ENCODE assay signal across 8 mouse cellular contexts in the genomic region with DNA sequence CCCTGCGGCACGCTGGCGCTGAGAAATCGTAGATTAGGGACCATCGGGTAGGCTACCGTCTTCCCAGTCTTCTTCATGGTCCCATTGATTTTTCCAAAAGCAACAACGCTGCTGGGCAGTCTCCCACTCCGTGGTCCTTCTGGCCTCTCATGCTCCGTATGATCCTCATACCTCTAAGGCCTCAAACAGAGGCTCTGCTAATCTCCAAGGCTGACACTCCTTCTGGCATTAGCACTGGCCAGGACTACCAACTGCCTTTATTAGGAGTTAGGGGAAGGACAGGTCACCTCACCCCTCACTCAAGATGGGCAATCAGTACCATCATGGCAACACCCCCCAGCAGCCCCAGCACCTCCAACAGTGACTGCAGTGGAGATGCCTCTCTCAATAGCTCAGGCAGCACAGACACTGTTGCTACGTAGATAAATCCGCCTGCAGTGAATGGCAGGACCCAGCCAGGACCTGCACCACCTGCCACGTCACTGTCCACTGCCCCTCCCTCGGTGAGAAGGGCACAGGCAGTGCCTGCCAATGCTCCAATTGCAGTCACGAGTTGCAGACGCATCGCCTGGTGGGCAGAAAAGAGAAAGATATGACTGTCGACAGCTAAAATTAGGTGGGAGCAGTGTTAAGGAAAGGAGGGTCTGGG. TPM values are rescaled to one million over a fixed set of nuclear protein-coding genes. Genes with fewer than 3 reads are reported as not detected.
DNase-seq lines count a peak whose midpoint lies in the region; ATAC-seq and TF ChIP-seq lines count a peak whose summit lies in the region.

No protein-coding gene starts in this region.

- H3K27me3 ChIP-seq in neural tube, embryonic 11.5 days (ENCODE audit: control insufficient read depth, insufficient read depth, low read length), result no peaks in the 10 kb centered on the region
- no peaks in the 10 kb centered on the region for H3K27me3 ChIP-seq in hindbrain, postnatal 0 days (ENCODE audit: insufficient read depth, low read length)
- no peaks in the 10 kb centered on the region for H3K27me3 ChIP-seq in neural tube, embryonic 12.5 days (replicated peaks)

- peaks cover 13% of the 10 kb centered on the region for H3K36me3 ChIP-seq in neural tube, embryonic 11.5 days (ENCODE audit: control insufficient read depth, insufficient read depth, low read length)
- H3K36me3 ChIP-seq in hindbrain, postnatal 0 days (ENCODE audit: insufficient read depth, low read length), result peaks cover 18% of the 10 kb centered on the region
- H3K36me3 ChIP-seq in neural tube, embryonic 12.5 days, result peaks cover 20% of the 10 kb centered on the region

- peak; percentile 35 for DNase-seq in cerebellum, adult 11 months
- no peak for DNase-seq in cerebellum, adult 9-10 months
- no peak for DNase-seq in neural tube, embryonic 11.5 days (ENCODE audit: low spot score)
- DNase-seq in neural tube, embryonic 10.5 days (ENCODE audit: extremely low spot score, low spot score), result no peak
- DNase-seq in hindbrain, postnatal 0 days (ENCODE audit: low spot score), result no peak
- DNase-seq in natural killer cell, adult 2 months (ENCODE audit: low spot score in 2 of 2), result no peak
- no peak for DNase-seq in lung, postnatal 10 days

- no peak for ATAC-seq in neural tube, embryonic 11.5 days (ENCODE audit: insufficient read depth, low FRiP score, low TSS enrichment)
- no peak for ATAC-seq in hindbrain, postnatal 0 days
- no peak for ATAC-seq in neural tube, embryonic 12.5 days (ENCODE audit: low FRiP score, low read depth)

- H3K9ac ChIP-seq in neural tube, embryonic 11.5 days (ENCODE audit: low read length), result 0 out of 2 replicates have a peak overlapping the region, but pooled peaks have one; percentile 2
- no peak overlapping the region for H3K9ac ChIP-seq in hindbrain, postnatal 0 days (replicated peaks; ENCODE audit: low read length)
- H3K9ac ChIP-seq in neural tube, embryonic 12.5 days, result no peak overlapping the region

- WGBS in neural tube, embryonic 11.5 days, result 60% methylated on average over 17 of the region's 17 CpGs
- WGBS in hindbrain, postnatal 0 days, result 47% methylated on average over 17 of the region's 17 CpGs
- 49% methylated on average over 17 of the region's 17 CpGs for WGBS in neural tube, embryonic 12.5 days

- H3K4me1 ChIP-seq in neural tube, embryonic 11.5 days (ENCODE audit: control insufficient read depth, insufficient read depth, low read length), result peaks cover 48% of the 10 kb centered on the region
- H3K4me1 ChIP-seq in hindbrain, postnatal 0 days (ENCODE audit: insufficient read depth, low read length), result peaks cover 36% of the 10 kb centered on the region
- H3K4me1 ChIP-seq in neural tube, embryonic 12.5 days, result peaks cover 76% of the 10 kb centered on the region

- TF ChIP-seq CTCF in hindbrain, postnatal 0 days (IDR thresholded peaks at IDR 0.05; ENCODE audit: low read depth), result no peak

- H3K4me3 ChIP-seq in neural tube, embryonic 11.5 days (ENCODE audit: low read depth, low read length), result peak overlapping the region; percentile 95; the same call in 1 of the 2 replicates
- 0 out of 2 replicates have a peak overlapping the region, but pooled peaks have one; percentile 65 for H3K4me3 ChIP-seq in hindbrain, postnatal 0 days (ENCODE audit: low read length)
- H3K4me3 ChIP-seq in neural tube, embryonic 12.5 days, result 0 out of 2 replicates have a peak overlapping the region, but pooled peaks have one; percentile 61

- peak overlapping the region; percentile 90 for H3K4me2 ChIP-seq in neural tube, embryonic 11.5 days (ENCODE audit: low read depth)
- 0 out of 2 replicates have a peak overlapping the region, but pooled peaks have one; percentile 98 for H3K4me2 ChIP-seq in hindbrain, postnatal 0 days (ENCODE audit: low read depth, low read length)
- H3K4me2 ChIP-seq in neural tube, embryonic 12.5 days (replicated peaks), result peak overlapping the region; percentile 98

- H3K9me3 ChIP-seq in neural tube, embryonic 11.5 days (ENCODE audit: control insufficient read depth, low read length), result no peaks in the 10 kb centered on the region
- no peaks in the 10 kb centered on the region for H3K9me3 ChIP-seq in hindbrain, postnatal 0 days (ENCODE audit: low read length)
- H3K9me3 ChIP-seq in neural tube, embryonic 12.5 days, result no peaks in the 10 kb centered on the region

- H3K27ac ChIP-seq in neural tube, embryonic 11.5 days (ENCODE audit: low read depth, low read length), result peak overlapping the region; percentile 97; the same call in 1 of the 2 replicates
- peak overlapping the region; percentile 88; the same call in 1 of the 2 replicates for H3K27ac ChIP-seq in hindbrain, postnatal 0 days
- H3K27ac ChIP-seq in neural tube, embryonic 12.5 days, result peak overlapping the region; percentile 33; the same call in 1 of the 2 replicates

RNA-seq across cellular contexts. Expression of a gene that starts 0.8 kb away (rescaled TPM):
- polyA plus RNA-seq in neural tube, embryonic 11.5 days (2014; fragmentation: Nextera tagmentation; extraction: Ambion mirVana), result 48.1 and 52.7 TPM in 2 replicates
- total RNA-seq in hindbrain, postnatal 0 days (2014; rRNA removed), result 78.3 and 87.4 TPM in 2 replicates
- polyA plus RNA-seq in hindbrain, postnatal 0 days (2015; fragmentation: Nextera tagmentation; extraction: Ambion mirVana), result 74.9 and 78.9 TPM in 2 replicates
- 61.3 and 70.6 TPM in 2 replicates for polyA plus RNA-seq in neural tube, embryonic 12.5 days (2016; fragmentation: Nextera tagmentation; extraction: Ambion mirVana)

RNA-seq across cellular contexts. Expression of a gene that starts 2.9 kb away (rescaled TPM):
- 89.7 and 108 TPM in 2 replicates for polyA plus RNA-seq in neural tube, embryonic 11.5 days (2014; fragmentation: Nextera tagmentation; extraction: Ambion mirVana)
- 188 and 250 TPM in 2 replicates for total RNA-seq in hindbrain, postnatal 0 days (2014; rRNA removed)
- 148 and 150 TPM in 2 replicates for polyA plus RNA-seq in hindbrain, postnatal 0 days (2015; fragmentation: Nextera tagmentation; extraction: Ambion mirVana)
- 172 and 173 TPM in 2 replicates for polyA plus RNA-seq in neural tube, embryonic 12.5 days (2016; fragmentation: Nextera tagmentation; extraction: Ambion mirVana)

RNA-seq across cellular contexts. Expression of a gene that starts 3.0 kb away (rescaled TPM):
- polyA plus RNA-seq in neural tube, embryonic 11.5 days (2014; fragmentation: Nextera tagmentation; extraction: Ambion mirVana), result 25.1 and 27.1 TPM in 2 replicates
- 51.5 and 64.8 TPM in 2 replicates for total RNA-seq in hindbrain, postnatal 0 days (2014; rRNA removed)
- polyA plus RNA-seq in hindbrain, postnatal 0 days (2015; fragmentation: Nextera tagmentation; extraction: Ambion mirVana), result 48.7 and 49.2 TPM in 2 replicates
- polyA plus RNA-seq in neural tube, embryonic 12.5 days (2016; fragmentation: Nextera tagmentation; extraction: Ambion mirVana), result 65.2 and 69.1 TPM in 2 replicates

RNA-seq across cellular contexts. Expression of a gene that starts 4.1 kb away (rescaled TPM):
- 5.2 and 8.4 TPM in 2 replicates for polyA plus RNA-seq in neural tube, embryonic 11.5 days (2014; fragmentation: Nextera tagmentation; extraction: Ambion mirVana)
- 19.1 and 22.1 TPM in 2 replicates for total RNA-seq in hindbrain, postnatal 0 days (2014; rRNA removed)
- 19.2 and 20.0 TPM in 2 replicates for polyA plus RNA-seq in hindbrain, postnatal 0 days (2015; fragmentation: Nextera tagmentation; extraction: Ambion mirVana)
- polyA plus RNA-seq in neural tube, embryonic 12.5 days (2016; fragmentation: Nextera tagmentation; extraction: Ambion mirVana), result 25.9 and 30.7 TPM in 2 replicates

RNA-seq across cellular contexts. Expression of a gene that starts 10.6 kb away (rescaled TPM):
- 1.5 and 2.9 TPM in 2 replicates for polyA plus RNA-seq in neural tube, embryonic 11.5 days (2014; fragmentation: Nextera tagmentation; extraction: Ambion mirVana)
- total RNA-seq in hindbrain, postnatal 0 days (2014; rRNA removed), result 12.1 and 16.7 TPM in 2 replicates
- polyA plus RNA-seq in hindbrain, postnatal 0 days (2015; fragmentation: Nextera tagmentation; extraction: Ambion mirVana), result 5.4 TPM in 2 replicates
- polyA plus RNA-seq in neural tube, embryonic 12.5 days (2016; fragmentation: Nextera tagmentation; extraction: Ambion mirVana), result 5.7 and 6.3 TPM in 2 replicates

Comparison
In these comparisons a context has a peak if more than half of its experiments do, and no peak if none do; other contexts are left out.
1. H3K27ac ChIP-seq: peak in every context shown above with its lines; median percentile 97 in neural tube, embryonic 11.5 days; 88 in hindbrain, postnatal 0 days; 33 in neural tube, embryonic 12.5 days.